Mouse (Mus musculus) kidney, adult 9 months (tissue): ENCODE measurements at regions not wholly inside any gene's neighbourhood (a gene's known extent, or its start where the extent isn't known, plus 50 kb on each side); places are given as distances from the start of the nearest gene placed in this dataset.

Experiments used
- DNase-seq: peaks from one replicate; pipeline ENCODE4 v3.0.0; 2022

GRCm38 (mm10) chr5:70501385-70501784 is 341.0 kb downstream of the Gabrg1 start:
- DNase-seq, result no peak

- DNase-seq, result peak; percentile 61
Measured at GRCm38 (mm10) chr5:70476076-70476475, 366.3 kb downstream of the Gabrg1 start.

DNA sequence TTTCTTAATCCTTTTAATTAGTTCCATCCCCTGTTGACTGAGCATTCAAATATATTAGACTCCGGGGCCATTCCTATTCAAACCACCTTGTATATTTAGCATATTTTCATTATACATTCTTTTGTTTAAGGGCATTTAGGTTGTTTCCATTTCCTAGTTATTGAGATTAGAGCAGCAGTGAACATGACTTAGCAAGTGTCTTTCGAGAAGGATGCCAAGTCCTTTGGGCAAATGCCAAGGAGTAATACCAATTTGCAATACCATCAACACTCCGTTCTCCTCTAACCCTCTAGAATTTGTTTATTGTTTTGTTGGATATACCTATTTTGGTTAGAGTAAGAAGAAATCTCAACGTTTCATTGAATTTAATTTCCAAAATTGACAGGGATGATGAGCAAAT is 407.8 kb downstream of the Gabrg1 start:
- no peak for DNase-seq

DNA sequence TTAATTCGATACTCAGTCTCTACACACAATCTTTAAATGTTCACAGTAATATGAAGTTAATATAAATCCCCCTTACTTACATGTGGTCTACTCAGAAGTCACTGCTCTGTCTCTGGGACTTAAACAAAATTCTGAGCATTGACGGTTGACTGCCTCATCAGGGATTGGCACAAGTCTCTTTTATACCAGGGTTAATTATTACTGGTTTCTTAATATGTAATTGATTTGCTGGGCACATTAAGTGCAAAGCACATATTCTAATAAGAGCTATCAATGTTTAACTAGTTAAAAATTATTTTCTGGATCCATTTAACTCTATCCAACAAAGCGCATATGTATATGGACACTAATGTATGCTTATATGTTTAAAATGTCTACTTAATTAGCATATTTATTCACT is 441.9 kb downstream of the Gabrg1 start:
- DNase-seq, result peak; percentile 62

DNA sequence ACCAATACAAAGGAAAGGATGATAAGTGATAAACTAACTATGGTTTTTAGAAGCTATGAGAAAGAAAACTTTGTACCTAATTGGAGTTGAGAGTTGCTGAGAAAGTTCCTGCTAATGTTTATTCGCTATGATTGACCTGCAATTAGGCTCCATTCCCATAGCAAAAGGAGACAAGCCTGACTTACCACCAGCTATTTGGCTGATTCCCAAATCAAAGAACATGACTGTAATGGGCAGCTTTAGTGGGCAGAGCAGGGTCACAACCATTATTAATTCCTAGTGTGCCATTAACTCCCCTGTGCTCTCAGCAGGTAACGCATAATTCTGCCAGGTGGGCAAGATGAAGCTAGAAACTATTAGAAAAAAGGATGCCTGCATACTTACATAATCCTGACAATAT is 452.5 kb downstream of the Gabrg1 start:
- DNase-seq, result peak; percentile 89

- DNase-seq, result no peak
Measured at GRCm38 (mm10) chr5:70387318-70387717, 455.1 kb downstream of the Gabrg1 start.
